Mouse (Mus musculus): Measurements from ENCODE around the gene Gm19684. TPM values are rescaled to one million over a fixed set of nuclear protein-coding genes. Genes with fewer than 3 reads are reported as not detected.
"Not testable (repeated sequence)": the region's sequence is repeated elsewhere in the genome, so short reads cannot be mapped to it uniquely, and the experiment has no call there.

Gm19684 gene
- polyA plus RNA-seq, 1 experiment from 2014 or later: not detected

DNA sequence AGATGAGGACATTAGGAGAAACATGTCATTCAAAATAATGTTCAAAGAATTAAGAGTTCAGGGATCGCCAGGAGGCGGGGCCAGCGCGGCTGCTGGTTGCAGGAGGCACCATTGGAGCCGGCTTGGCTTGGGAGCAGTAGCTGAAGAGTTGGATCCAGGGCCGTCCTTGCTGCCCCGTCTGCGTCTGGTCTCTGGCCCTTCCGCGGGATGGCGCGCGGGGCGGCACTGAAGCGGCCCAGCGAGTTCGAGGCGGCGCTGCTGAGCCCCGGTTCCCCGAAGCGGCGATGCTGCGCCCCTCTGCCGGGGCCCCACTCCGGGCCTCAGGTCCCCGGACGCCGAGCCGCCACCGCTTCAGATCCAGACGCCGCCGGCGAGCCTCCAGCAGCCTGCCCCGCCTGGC lies 36.3 kb downstream of the Gm19684 start:
- H3K36me3 ChIP-seq (ENCODE audit: control insufficient read depth, insufficient read depth, low read length); H3K9ac ChIP-seq (ENCODE audit: low read length); ATAC-seq (ENCODE audit: insufficient number of reproducible peaks, insufficient read depth, low FRiP score, low read depth); H3K4me1 ChIP-seq (ENCODE audit: control insufficient read depth in 2 of 2, insufficient read depth in 2 of 2, low read length in 2 of 2); H3K9me3 ChIP-seq (ENCODE audit: control insufficient read depth, low read length); H3K27ac ChIP-seq (replicated peaks in 1 of 2; ENCODE audit: control insufficient read depth in 1 of 2, insufficient read depth in 1 of 2, low read depth in 2 of 2, low read length in 2 of 2): not testable (repeated sequence)
- WGBS: under 1% methylated on average over 36 of the region's 36 CpGs
- peak overlapping the region; percentile 64 for H3K4me2 ChIP-seq (ENCODE audit: low read length)
- H3K4me3 ChIP-seq (ENCODE audit: control insufficient read depth in 1 of 2, insufficient read depth in 1 of 2, low read depth in 1 of 2, low read length in 2 of 2): peak overlapping the region; percentile 31 to 40
- peaks cover 68% of the 10 kb centered on the region for H3K27me3 ChIP-seq (ENCODE audit: control insufficient read depth, insufficient read depth, low read length)

GRCm38 (mm10) chr17:36158264-36158663 lies 36.8 kb downstream of the Gm19684 start:
- 13% methylated on average over 11 of the region's 11 CpGs for WGBS
- peak overlapping the region; percentile 31 to 40 for H3K4me3 ChIP-seq (ENCODE audit: control insufficient read depth in 1 of 2, insufficient read depth in 1 of 2, low read depth in 1 of 2, low read length in 2 of 2)
- peaks cover 71% of the 10 kb centered on the region for H3K27me3 ChIP-seq (ENCODE audit: control insufficient read depth, insufficient read depth, low read length)
- not testable (repeated sequence) for H3K4me1 ChIP-seq (ENCODE audit: control insufficient read depth in 2 of 2, insufficient read depth in 2 of 2, low read length in 2 of 2); H3K9ac ChIP-seq (ENCODE audit: low read length); H3K9me3 ChIP-seq (ENCODE audit: control insufficient read depth, low read length); ATAC-seq (ENCODE audit: insufficient number of reproducible peaks, insufficient read depth, low FRiP score, low read depth); H3K36me3 ChIP-seq (ENCODE audit: control insufficient read depth, insufficient read depth, low read length); H3K27ac ChIP-seq (replicated peaks in 1 of 2; ENCODE audit: control insufficient read depth in 1 of 2, insufficient read depth in 1 of 2, low read depth in 2 of 2, low read length in 2 of 2)
- H3K4me2 ChIP-seq (ENCODE audit: low read length): peak overlapping the region; percentile 64

GRCm38 (mm10) chr17:36161129-36162051 lies 39.9 kb downstream of the Gm19684 start:
- Histone ChIP-seq H3K27me3 (ENCODE audit: control insufficient read depth, insufficient read depth, low read length) (peaks cover 76% of the 10 kb centered on the region), H3K9me3 (ENCODE audit: control insufficient read depth, low read length) (no peaks in the 10 kb centered on the region), H3K9ac (ENCODE audit: low read length) (no peak overlapping the region), H3K4me1 (ENCODE audit: control insufficient read depth in 2 of 2, insufficient read depth in 2 of 2, low read length in 2 of 2) (no peaks in the 10 kb centered on the region; a peak in 1 of 4 replicates), H3K27ac (replicated peaks in 1 of 2; ENCODE audit: control insufficient read depth in 1 of 2, insufficient read depth in 1 of 2, low read depth in 2 of 2, low read length in 2 of 2) (no peak overlapping the region), H3K4me3 (ENCODE audit: control insufficient read depth in 1 of 2, insufficient read depth in 1 of 2, low read depth in 1 of 2, low read length in 2 of 2) (peak overlapping the region; percentile 6 to 25; a peak in 3 of 4 replicates), H3K4me2 (ENCODE audit: low read length) (peak overlapping the region; percentile 49), H3K36me3 (ENCODE audit: control insufficient read depth, insufficient read depth, low read length) (no peaks in the 10 kb centered on the region)
- 2% methylated on average over 53 of the region's 56 CpGs for WGBS
- ATAC-seq (ENCODE audit: insufficient number of reproducible peaks, insufficient read depth, low FRiP score, low read depth): no peak

DNA sequence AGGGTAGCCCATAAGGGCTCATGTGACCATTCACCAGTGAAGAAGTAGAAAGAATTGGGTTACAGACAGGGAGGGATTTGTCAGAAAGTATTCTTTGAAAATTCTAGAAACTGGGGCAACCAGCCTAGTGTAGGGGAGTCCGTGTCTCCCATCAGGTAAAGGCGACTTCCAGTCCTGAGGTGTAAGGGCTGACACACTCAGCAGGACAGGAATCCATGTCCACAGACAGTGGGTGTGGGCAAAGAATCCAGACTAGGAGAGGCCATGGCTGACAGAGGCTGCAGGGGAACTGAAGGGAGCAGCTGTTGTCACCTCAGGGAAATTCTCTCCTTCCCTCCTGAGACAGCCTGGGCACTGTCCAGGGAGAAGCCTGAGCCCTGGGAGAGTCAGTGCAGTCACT lies 45.4 kb downstream of the Gm19684 start:
- H3K9ac ChIP-seq (ENCODE audit: low read length); H3K27ac ChIP-seq (replicated peaks in 1 of 2; ENCODE audit: control insufficient read depth in 1 of 2, insufficient read depth in 1 of 2, low read depth in 2 of 2, low read length in 2 of 2); ATAC-seq (ENCODE audit: insufficient number of reproducible peaks, insufficient read depth, low FRiP score, low read depth); H3K4me3 ChIP-seq (ENCODE audit: control insufficient read depth in 1 of 2, insufficient read depth in 1 of 2, low read depth in 1 of 2, low read length in 2 of 2); H3K4me1 ChIP-seq (ENCODE audit: control insufficient read depth in 2 of 2, insufficient read depth in 2 of 2, low read length in 2 of 2); H3K9me3 ChIP-seq (ENCODE audit: control insufficient read depth, low read length); H3K36me3 ChIP-seq (ENCODE audit: control insufficient read depth, insufficient read depth, low read length); H3K4me2 ChIP-seq (ENCODE audit: low read length): not testable (repeated sequence)
- 16% methylated on average over 2 of the region's 2 CpGs for WGBS
- peaks cover 74% of the 10 kb centered on the region for H3K27me3 ChIP-seq (ENCODE audit: control insufficient read depth, insufficient read depth, low read length)

DNA sequence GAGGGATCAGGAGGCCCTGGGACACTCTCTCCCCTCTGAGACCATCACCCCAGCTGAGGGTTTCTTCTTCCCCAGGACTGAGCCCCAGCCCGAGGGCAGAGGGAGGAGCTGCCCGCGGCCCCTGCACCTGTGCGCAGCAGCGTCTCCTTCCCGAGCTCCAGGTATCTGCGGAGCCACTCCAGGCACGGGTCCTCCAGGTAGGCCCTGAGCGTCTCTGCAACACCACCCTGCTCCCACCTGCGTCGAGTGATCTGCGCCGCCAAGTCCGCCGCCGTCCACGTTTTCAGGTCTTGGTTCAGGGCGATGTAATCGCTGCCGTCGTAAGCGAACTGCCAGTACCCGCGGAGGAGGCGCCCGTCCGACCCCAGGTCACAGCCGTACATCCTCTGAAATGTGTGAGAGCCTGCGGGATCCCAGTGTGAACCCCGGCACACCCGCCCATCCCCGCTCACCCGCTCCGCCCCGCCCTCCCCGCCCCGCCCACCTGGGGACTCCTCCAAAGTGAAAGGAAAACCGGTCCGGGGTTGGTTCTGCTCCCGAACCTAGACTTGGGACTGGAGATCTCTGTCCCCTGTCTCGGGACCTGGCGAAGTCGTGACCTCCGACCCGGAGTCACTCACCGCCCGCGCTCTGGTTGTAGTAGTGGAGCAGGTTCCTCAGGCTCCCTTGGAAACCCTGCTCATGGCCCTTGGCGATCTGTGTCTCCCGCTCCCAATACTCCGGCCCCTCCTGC lies 46.0 kb downstream of the Gm19684 start:
- WGBS: 2% methylated on average over 48 of the region's 51 CpGs

DNA sequence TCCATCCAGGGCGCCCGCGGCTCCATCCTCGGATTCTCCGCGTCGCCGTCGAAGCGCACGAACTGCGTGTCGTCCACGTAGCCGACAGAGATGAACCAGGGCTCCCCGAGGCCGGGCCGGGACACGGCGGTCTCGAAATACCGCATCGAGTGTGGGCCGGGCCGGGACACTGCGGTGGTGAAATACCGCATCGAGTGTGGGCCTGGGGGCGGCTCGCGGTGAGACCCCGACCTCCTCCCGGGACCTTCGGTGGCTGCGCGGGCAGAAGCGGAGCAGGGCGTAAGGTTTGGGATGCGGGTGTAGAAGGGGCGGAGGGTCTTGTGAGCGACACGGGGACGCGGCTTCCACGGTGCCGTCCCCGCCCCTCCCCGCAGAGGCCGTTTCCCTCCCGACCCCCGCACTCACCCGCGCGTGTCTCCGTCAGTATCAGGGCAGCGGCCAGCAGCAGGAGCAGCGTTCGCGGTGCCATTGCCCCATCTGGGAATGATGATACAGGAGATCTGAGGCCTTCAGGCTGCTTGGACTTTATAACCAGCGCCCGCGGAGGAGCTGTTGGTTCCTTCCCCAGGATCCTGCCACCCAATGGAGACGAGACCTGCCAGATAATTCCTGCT lies 46.7 kb downstream of the Gm19684 start, which contains the start of gene Gm8909:
Gm8909 (minus strand) TSS at position 499 of the 614 bp plus-strand sequence.
- no peak for ATAC-seq (ENCODE audit: insufficient number of reproducible peaks, insufficient read depth, low FRiP score, low read depth)

More for the DNA sequence above, 46.0 kb downstream of the Gm19684 start:
- no peaks in the 10 kb centered on the region for H3K9me3 ChIP-seq (ENCODE audit: control insufficient read depth, low read length)
- ATAC-seq (ENCODE audit: insufficient number of reproducible peaks, insufficient read depth, low FRiP score, low read depth): no peak
- H3K27ac ChIP-seq (replicated peaks in 1 of 2; ENCODE audit: control insufficient read depth in 1 of 2, insufficient read depth in 1 of 2, low read depth in 2 of 2, low read length in 2 of 2): no peak overlapping the region
- peaks cover 69% of the 10 kb centered on the region for H3K27me3 ChIP-seq (ENCODE audit: control insufficient read depth, insufficient read depth, low read length)
- H3K36me3 ChIP-seq (ENCODE audit: control insufficient read depth, insufficient read depth, low read length): no peaks in the 10 kb centered on the region
- peak overlapping the region; percentile 67 for H3K4me2 ChIP-seq (ENCODE audit: low read length)
- peak overlapping the region; percentile 25 to 44 for H3K4me3 ChIP-seq (ENCODE audit: control insufficient read depth in 1 of 2, insufficient read depth in 1 of 2, low read depth in 1 of 2, low read length in 2 of 2)
- H3K4me1 ChIP-seq (ENCODE audit: control insufficient read depth in 2 of 2, insufficient read depth in 2 of 2, low read length in 2 of 2): no peaks in the 10 kb centered on the region; a peak in 1 of 4 replicates
- no peak overlapping the region for H3K9ac ChIP-seq (ENCODE audit: low read length)

GRCm38 (mm10) chr17:36169094-36169493 lies 47.6 kb downstream of the Gm19684 start:
- H3K36me3 ChIP-seq (ENCODE audit: control insufficient read depth, insufficient read depth, low read length); H3K9me3 ChIP-seq (ENCODE audit: control insufficient read depth, low read length); H3K4me2 ChIP-seq (ENCODE audit: low read length); H3K9ac ChIP-seq (ENCODE audit: low read length); ATAC-seq (ENCODE audit: insufficient number of reproducible peaks, insufficient read depth, low FRiP score, low read depth); H3K4me3 ChIP-seq (ENCODE audit: control insufficient read depth in 1 of 2, insufficient read depth in 1 of 2, low read depth in 1 of 2, low read length in 2 of 2); H3K27ac ChIP-seq (replicated peaks in 1 of 2; ENCODE audit: control insufficient read depth in 1 of 2, insufficient read depth in 1 of 2, low read depth in 2 of 2, low read length in 2 of 2); H3K4me1 ChIP-seq (ENCODE audit: control insufficient read depth in 2 of 2, insufficient read depth in 2 of 2, low read length in 2 of 2): not testable (repeated sequence)
- peaks cover 53% of the 10 kb centered on the region for H3K27me3 ChIP-seq (ENCODE audit: control insufficient read depth, insufficient read depth, low read length)
- no CpG with 5 or more reads among the region's 1 CpGs for WGBS

More for the DNA sequence above, 46.7 kb downstream of the Gm19684 start, which contains the start of gene Gm8909:
- WGBS: 2% methylated on average over 63 of the region's 63 CpGs
- Histone ChIP-seq H3K4me2 (ENCODE audit: low read length) (peak within 1 kb of the TSS; percentile 67), H3K4me1 (ENCODE audit: control insufficient read depth in 2 of 2, insufficient read depth in 2 of 2, low read length in 2 of 2) (no peaks in the 10 kb centered on the region; a peak in 1 of 4 replicates), H3K36me3 (ENCODE audit: control insufficient read depth, insufficient read depth, low read length) (no peaks in the 10 kb centered on the region), H3K9me3 (ENCODE audit: control insufficient read depth, low read length) (no peaks in the 10 kb centered on the region), H3K27ac (replicated peaks in 1 of 2; ENCODE audit: control insufficient read depth in 1 of 2, insufficient read depth in 1 of 2, low read depth in 2 of 2, low read length in 2 of 2) (no peak within 1 kb of the TSS), H3K4me3 (ENCODE audit: control insufficient read depth in 1 of 2, insufficient read depth in 1 of 2, low read depth in 1 of 2, low read length in 2 of 2) (peak within 1 kb of the TSS; percentile 25 to 44), H3K9ac (ENCODE audit: low read length) (no peak within 1 kb of the TSS), H3K27me3 (ENCODE audit: control insufficient read depth, insufficient read depth, low read length) (peaks cover 62% of the 10 kb centered on the region)
